Mouse (Mus musculus) cerebellum, adult 2 months (tissue): ENCODE measurements at regions not wholly inside any gene's neighbourhood (a gene's known extent, or its start where the extent isn't known, plus 50 kb on each side); places are given as distances from the start of the nearest gene placed in this dataset.

Experiments used
- DNase-seq, 2 experiments: peaks; one replicate each; pipeline ENCODE4 v3.0.0; 2021
- H3K27ac ChIP-seq: fragments of 200-500 bp; 2 replicates; pipeline ENCODE4 v1.5.1; 2012; ENCODE audit warnings: low read length, control low read depth, inconsistent platforms; ENCODE audit not compliant: insufficient read depth
- H3K27me3 ChIP-seq: fragments of 200-500 bp; 2 replicates; pipeline ENCODE4 v1.6.1; 2012; ENCODE audit warnings: inconsistent platforms, mild to moderate bottlenecking, low read length, moderate library complexity; ENCODE audit not compliant: control insufficient read depth, insufficient read depth
- H3K4me1 ChIP-seq: fragments of 200-500 bp; 2 replicates; pipeline ENCODE4 v1.6.1; 2011; ENCODE audit warnings: low read length; ENCODE audit not compliant: control insufficient read depth, insufficient read depth
- H3K4me3 ChIP-seq: fragments of 200-500 bp; replicated peaks from 2 replicates; pipeline ENCODE3; 2011; ENCODE audit warnings: mild to moderate bottlenecking, low read depth, low read length, control low read depth; ENCODE audit not compliant: insufficient read depth
- CTCF ChIP-seq: fragments of 200-500 bp; IDR thresholded peaks from 2 replicates; pipeline ENCODE4 v1.5.1; 2011; ENCODE audit warnings: low read depth, mild to moderate bottlenecking, control low read depth, low read length, moderate library complexity, borderline replicate concordance; ENCODE audit not compliant: insufficient read depth
- POLR2A ChIP-seq: fragments of 200-500 bp; IDR thresholded peaks from 2 replicates; pipeline ENCODE4 v1.6.1; 2011; ENCODE audit warnings: low read length, control low read depth, borderline replicate concordance; ENCODE audit not compliant: insufficient read depth
- WGBS: fragments of 180-500 bp; shearing (Covaris S2); methylation state at CpG from one replicate; pipeline ENCODE4 v1.1.7; 2018; 5-methylcytosine and 5-hydroxymethylcytosine counted together

- Histone ChIP-seq H3K4me1 (no peaks in the 10 kb centered on the region), H3K27ac (no peak overlapping the region), H3K27me3 (no peaks in the 10 kb centered on the region), H3K4me3 (no peak overlapping the region)
- 39% methylated on average over 8 of the region's 8 CpGs for WGBS
- TF ChIP-seq CTCF (no peak), POLR2A (no peak)
- no peak for DNase-seq
Measured at GRCm38 (mm10) chr9:67130730-67131440, 81.7 kb upstream of the Tpm1 start.

- H3K4me1 ChIP-seq: no peaks in the 10 kb centered on the region
- WGBS: 84% methylated on average over 3 of the region's 3 CpGs
- no peak for TF ChIP-seq CTCF
- TF ChIP-seq POLR2A: no peak
- DNase-seq: no peak
- no peaks in the 10 kb centered on the region for H3K27me3 ChIP-seq
- no peak overlapping the region for H3K4me3 ChIP-seq
- H3K27ac ChIP-seq: no peak overlapping the region
Measured at GRCm38 (mm10) chr9:67129891-67130290, 80.7 kb upstream of the Tpm1 start.

GRCm38 (mm10) chr9:67129095-67129494, 79.9 kb upstream of the Tpm1 start:
- WGBS: 96% methylated on average over 3 of the region's 3 CpGs
- TF ChIP-seq POLR2A (no peak), CTCF (no peak)
- Histone ChIP-seq H3K4me3 (no peak overlapping the region), H3K27me3 (no peaks in the 10 kb centered on the region), H3K4me1 (no peaks in the 10 kb centered on the region), H3K27ac (no peak overlapping the region)
- DNase-seq: no peak

GRCm38 (mm10) chr9:67121691-67122090, 72.5 kb upstream of the Tpm1 start:
- Histone ChIP-seq H3K4me3 (no peak overlapping the region), H3K4me1 (no peaks in the 10 kb centered on the region), H3K27ac (no peak overlapping the region), H3K27me3 (no peaks in the 10 kb centered on the region)
- no peak for DNase-seq
- TF ChIP-seq CTCF (no peak), POLR2A (no peak)
- WGBS: 92% methylated on average over 7 of the region's 7 CpGs

- no peak for DNase-seq
- Histone ChIP-seq H3K4me1 (no peaks in the 10 kb centered on the region), H3K27me3 (no peaks in the 10 kb centered on the region), H3K27ac (no peak overlapping the region), H3K4me3 (no peak overlapping the region)
- TF ChIP-seq POLR2A (no peak), CTCF (no peak)
- 88% methylated on average over 6 of the region's 6 CpGs for WGBS
Measured at GRCm38 (mm10) chr9:67118880-67119644, 69.9 kb upstream of the Tpm1 start.

GRCm38 (mm10) chr9:67118429-67118828, 69.2 kb upstream of the Tpm1 start:
- Histone ChIP-seq H3K27me3 (no peaks in the 10 kb centered on the region), H3K4me1 (no peaks in the 10 kb centered on the region), H3K4me3 (no peak overlapping the region), H3K27ac (no peak overlapping the region)
- no peak for DNase-seq
- TF ChIP-seq POLR2A (no peak), CTCF (no peak)
- WGBS: 89% methylated on average over 1 of the region's 1 CpGs

GRCm38 (mm10) chr9:67117639-67118038, 68.4 kb upstream of the Tpm1 start:
- 85% methylated on average over 5 of the region's 5 CpGs for WGBS
- TF ChIP-seq CTCF: no peak
- no peak for TF ChIP-seq POLR2A
- Histone ChIP-seq H3K27ac (no peak overlapping the region), H3K27me3 (no peaks in the 10 kb centered on the region), H3K4me3 (no peak overlapping the region), H3K4me1 (no peaks in the 10 kb centered on the region)
- DNase-seq: no peak

- H3K27ac ChIP-seq: no peak overlapping the region
- 58% methylated on average over 2 of the region's 2 CpGs for WGBS
- TF ChIP-seq POLR2A (no peak), CTCF (no peak)
- no peak for DNase-seq
- H3K27me3 ChIP-seq: no peaks in the 10 kb centered on the region
- no peak overlapping the region for H3K4me3 ChIP-seq
- H3K4me1 ChIP-seq: no peaks in the 10 kb centered on the region
Measured at GRCm38 (mm10) chr9:67115991-67116390, 66.8 kb upstream of the Tpm1 start.
